Comparison of ENCODE assay signal across 13 mouse cellular contexts in genomic region chr3:100599265-100599820, GRCm38 (mm10).
"Had no signal": no experiment of that assay in that cellular context is flagged by ENCODE, and none has a peak within 500 bp of the region (broad histone marks: within the 10 kb centered on the region; RNA-seq: fewer than 3 reads in every experiment).

No protein-coding gene starts in this region.

- DNase-seq: kidney, postnatal 10 days; kidney, postnatal 36 days; layer of hippocampus, postnatal 36 days; liver; lung, adult 18-20 months; lung, postnatal 10 days; lung, postnatal 36 days; thymus, adult 2 months; thymus, postnatal 14 days; thymus, postnatal 4 days had no signal

- ATAC-seq: liver, embryonic 12.5 days; midbrain, embryonic 13.5 days; midbrain, embryonic 16.5 days had no signal
